12 mouse cellular contexts compared by ENCODE assay signal in the genomic region with DNA sequence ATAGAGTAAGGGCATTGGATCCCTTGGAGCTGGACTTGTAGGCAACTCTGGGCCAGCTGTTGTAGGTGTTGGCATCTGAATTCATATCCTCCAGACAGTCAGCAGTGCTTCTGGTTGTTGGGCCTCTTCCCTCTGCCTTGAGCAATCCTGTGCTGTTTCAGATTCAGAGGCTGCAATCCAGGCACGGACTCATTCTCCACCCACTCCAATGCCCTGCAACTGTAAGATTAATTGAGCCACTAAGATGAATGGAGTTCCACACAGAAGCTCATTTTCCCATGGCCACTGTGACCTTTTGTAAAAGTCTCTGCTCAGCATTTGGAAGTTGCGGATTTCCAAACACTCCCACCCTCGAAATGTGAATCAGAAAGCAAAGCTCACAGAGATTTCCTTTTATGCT.
DNase-seq lines count a peak whose midpoint lies in the region; ATAC-seq lines count a peak whose summit lies in the region.
"Had no signal": no experiment of that assay in that cellular context is flagged by ENCODE, and none has a peak within 500 bp of the region (broad histone marks: within the 10 kb centered on the region; RNA-seq: fewer than 3 reads in every experiment).

No protein-coding gene starts in this region.

- H3K4me2 ChIP-seq in kidney, embryonic 14.5 days (replicated peaks; ENCODE audit: low read depth, low read length) = no peak overlapping the region
- H3K4me2 ChIP-seq: hindbrain, embryonic 15.5 days had no signal

- WGBS in kidney, embryonic 14.5 days = 24% methylated on average over 3 of the region's 3 CpGs

- no peak overlapping the region for H3K4me3 ChIP-seq in kidney, embryonic 14.5 days (ENCODE audit: low read length)
- H3K4me3 ChIP-seq: forebrain, embryonic 10.5 days; hindbrain, embryonic 15.5 days had no signal

- ATAC-seq in kidney, embryonic 14.5 days (ENCODE audit: low FRiP score, low TSS enrichment) = no peak

- no peaks in the 10 kb centered on the region for H3K27me3 ChIP-seq in kidney, embryonic 14.5 days (ENCODE audit: control insufficient read depth, insufficient read depth, low read length)
- H3K27me3 ChIP-seq: hindbrain, embryonic 15.5 days had no signal

- no peaks in the 10 kb centered on the region for H3K9me3 ChIP-seq in kidney, embryonic 14.5 days (ENCODE audit: control insufficient read depth, low read length)
- H3K9me3 ChIP-seq: forebrain, embryonic 10.5 days; hindbrain, embryonic 15.5 days had no signal

- H3K36me3 ChIP-seq in kidney, embryonic 14.5 days (ENCODE audit: control insufficient read depth, insufficient read depth, low read length) = no peaks in the 10 kb centered on the region
- H3K36me3 ChIP-seq: forebrain, embryonic 10.5 days; hindbrain, embryonic 15.5 days had no signal

- H3K9ac ChIP-seq in kidney, embryonic 14.5 days (ENCODE audit: low read depth, low read length) = no peak overlapping the region
- H3K9ac ChIP-seq: hindbrain, embryonic 15.5 days had no signal

- peak; percentile 8 for DNase-seq in kidney, adult 9 months
- peak; percentile 4 for DNase-seq in ovary, adult 18-20 months (ENCODE audit: low spot score)
- no peak for DNase-seq in ovary, postnatal 10 days (ENCODE audit: low spot score)
- DNase-seq in fat pad, adult 2 months (ENCODE audit: extremely low read depth, low read depth, low spot score) = peak; percentile 63
- no peak for DNase-seq in right cerebral cortex, postnatal 25 days
- DNase-seq in frontal cortex, postnatal 36 days (ENCODE audit: low spot score in 2 of 2) = no peak
- DNase-seq: cerebellum, adult 11-12 months; kidney, postnatal 4 days; thymus, postnatal 4 days had no signal

- no peaks in the 10 kb centered on the region for H3K4me1 ChIP-seq in kidney, embryonic 14.5 days (ENCODE audit: control insufficient read depth, insufficient read depth, low read length)
- H3K4me1 ChIP-seq: hindbrain, embryonic 15.5 days had no signal

- H3K27ac ChIP-seq in kidney, embryonic 14.5 days (ENCODE audit: low read depth, low read length) = no peak overlapping the region
- H3K27ac ChIP-seq: forebrain, embryonic 10.5 days; hindbrain, embryonic 15.5 days had no signal

Comparison
In these comparisons a context has a peak if more than half of its experiments do, and no peak if none do; other contexts are left out.
1. DNase-seq: peak in kidney, adult 9 months (single experiment), ovary, adult 18-20 months (single experiment) and fat pad, adult 2 months (single experiment); none in ovary, postnatal 10 days (single experiment), right cerebral cortex, postnatal 25 days (single experiment) and frontal cortex, postnatal 36 days (0 of 2).